Mouse (Mus musculus) ovary, postnatal 36 days (tissue): ENCODE data around the gene Adam33.

Experiments
- DNase-seq: peaks from one replicate; pipeline ENCODE4 v3.0.0; 2022; ENCODE audit warnings: low spot score, mixed read lengths

Adam33 gene

DNA sequence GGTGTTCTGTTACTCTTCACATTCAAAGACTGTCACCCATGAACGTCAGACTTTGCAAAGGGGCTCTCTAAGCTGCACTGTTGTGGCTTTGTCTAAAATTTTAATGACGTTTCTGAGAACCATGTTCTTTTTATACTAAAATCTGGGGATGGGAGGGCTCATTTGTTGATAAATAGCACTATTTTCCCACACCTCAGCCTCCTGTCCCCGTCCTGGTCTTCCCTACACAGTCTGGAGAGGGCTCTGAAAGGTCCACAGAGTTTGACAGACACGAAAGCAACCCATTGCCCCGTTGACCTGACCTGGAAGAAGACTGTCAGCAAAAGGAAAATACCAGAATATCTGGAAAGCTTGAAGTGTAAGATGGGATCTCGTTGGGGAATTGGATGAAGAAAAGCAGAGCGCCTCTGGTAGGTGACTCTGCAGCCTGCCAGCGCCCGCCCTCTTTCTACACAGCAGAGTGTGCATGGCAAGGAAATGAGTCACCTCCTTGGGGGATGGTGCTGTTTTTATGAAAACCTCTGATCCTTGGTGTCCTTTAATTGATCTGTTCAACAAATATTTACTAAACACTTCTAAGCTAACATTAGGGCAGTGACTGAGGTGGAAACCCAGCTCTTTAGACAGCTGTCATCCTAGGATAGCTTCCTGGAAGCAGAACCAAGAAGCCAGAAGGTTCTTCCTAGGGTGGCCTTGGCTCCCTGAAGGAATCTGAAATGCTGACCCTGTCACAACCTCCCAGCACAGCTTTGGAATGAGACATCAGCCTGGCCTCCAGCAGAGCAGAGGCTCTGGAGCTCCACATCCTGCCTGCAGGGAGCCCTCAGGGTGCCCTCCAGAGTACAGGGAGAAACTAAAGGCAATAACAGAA is 34.3 kb downstream of the Adam33 start:
- no peak for DNase-seq

DNA sequence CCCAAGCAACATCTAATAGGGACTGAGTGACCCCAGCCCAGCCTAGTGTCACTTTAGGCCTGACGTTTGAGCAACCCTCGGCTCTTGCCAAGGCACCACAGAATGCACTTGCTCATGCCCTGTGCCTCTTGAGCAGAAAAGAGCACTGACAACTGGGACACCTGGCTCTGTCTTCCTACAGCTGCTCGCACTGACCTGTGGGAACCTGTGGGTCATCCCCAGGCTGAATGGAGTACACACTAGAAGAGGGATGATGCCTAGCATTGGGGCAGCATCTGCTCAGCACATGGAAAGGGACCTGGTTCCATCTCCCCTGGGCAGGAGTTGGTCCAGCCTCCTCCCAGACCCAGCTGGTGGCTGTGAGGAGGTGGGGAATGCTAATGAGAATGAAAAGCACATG is 36.7 kb downstream of the Adam33 start:
- no peak for DNase-seq

DNA sequence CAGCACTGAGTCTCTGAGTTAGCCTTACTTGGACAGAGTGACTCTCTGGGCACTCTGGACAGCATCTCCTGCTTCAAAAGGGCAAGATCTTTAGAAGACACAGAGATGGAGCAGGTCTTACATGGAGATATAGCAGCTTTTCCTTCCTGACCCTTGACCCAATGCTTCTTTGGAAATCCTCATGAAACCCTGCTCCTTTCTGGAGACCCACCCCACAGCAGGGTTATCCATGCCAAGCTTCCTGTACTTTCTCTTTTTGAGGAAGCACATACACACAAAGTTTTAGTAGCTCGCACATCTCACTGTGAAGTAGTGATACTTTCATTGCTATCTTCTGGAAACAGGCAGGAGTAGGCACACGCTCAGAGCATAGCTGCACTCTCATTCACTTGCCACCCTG is 38.4 kb downstream of the Adam33 start:
- no peak for DNase-seq

DNA sequence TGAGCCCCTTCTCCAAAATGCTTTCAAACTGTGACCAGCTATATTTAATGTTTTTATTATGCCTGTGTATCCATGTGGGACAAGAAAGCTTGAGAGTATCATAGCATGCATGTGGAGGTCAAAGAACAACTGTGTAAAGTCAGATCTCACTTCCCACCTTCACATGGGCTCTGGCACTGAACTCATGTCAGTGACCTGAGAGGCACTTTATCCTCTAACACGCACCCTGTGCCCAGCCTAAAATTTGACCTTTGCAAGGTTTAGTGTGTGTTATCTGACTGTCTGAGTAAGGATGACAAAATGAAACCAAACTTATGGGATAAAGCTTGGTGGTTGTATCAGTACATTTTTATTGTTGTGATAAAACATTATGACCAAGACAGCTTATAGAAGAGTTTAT is 53.0 kb downstream of the Adam33 start:
- no peak for DNase-seq

DNA sequence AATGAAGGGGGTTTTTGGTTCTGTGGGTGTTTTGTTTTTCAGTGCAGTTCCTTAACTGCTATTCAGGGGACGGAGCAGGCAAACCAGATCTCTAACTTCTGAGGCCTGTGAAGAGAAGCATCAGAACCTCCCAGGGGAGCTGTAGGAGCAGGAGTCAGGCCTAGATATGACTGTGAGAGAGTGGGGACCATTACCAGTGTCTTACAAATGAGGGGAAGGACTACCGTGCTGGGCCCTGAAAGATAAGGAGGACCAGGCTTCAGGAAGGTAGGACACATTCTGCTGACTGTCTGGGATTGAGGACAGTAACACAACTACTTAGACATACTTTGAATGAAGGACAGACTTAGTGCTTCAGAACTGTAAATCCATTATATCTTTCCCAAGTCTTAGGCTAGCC is 54.5 kb downstream of the Adam33 start:
- DNase-seq, result no peak
